Mouse (Mus musculus): ENCODE data around the gene Heatr6.

Heatr6 gene

GRCm38 (mm10) chr11:83753581-83754181, at the start of gene Heatr6:
TSS of gene Heatr6 (plus strand) at chr11:83753696.
- DNase-seq: peak; percentile 91

DNA sequence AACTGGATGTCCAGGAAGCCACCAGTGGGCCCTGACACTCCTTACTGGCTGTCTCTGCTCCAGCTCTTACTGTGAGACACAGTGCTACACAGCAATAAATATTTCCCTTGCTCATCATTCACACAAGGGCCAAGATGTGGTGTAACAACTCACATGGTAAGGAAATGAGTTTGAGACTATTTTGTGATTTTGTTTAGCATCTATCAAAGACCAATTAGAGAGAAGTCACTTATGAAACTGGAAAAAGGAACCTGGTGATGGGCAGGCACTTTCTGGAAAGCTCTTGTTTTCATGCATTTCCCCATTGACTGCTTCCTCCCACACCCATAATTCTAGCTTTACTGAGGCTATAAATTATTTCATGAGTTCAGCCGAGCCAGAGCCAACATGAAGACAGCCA, 49.8 kb upstream of the Heatr6 start, which contains the start of gene Wfdc17:
TSS of gene Wfdc17 (plus strand) at position 287 of the 400 bp plus-strand sequence.
- no peak for DNase-seq

DNA sequence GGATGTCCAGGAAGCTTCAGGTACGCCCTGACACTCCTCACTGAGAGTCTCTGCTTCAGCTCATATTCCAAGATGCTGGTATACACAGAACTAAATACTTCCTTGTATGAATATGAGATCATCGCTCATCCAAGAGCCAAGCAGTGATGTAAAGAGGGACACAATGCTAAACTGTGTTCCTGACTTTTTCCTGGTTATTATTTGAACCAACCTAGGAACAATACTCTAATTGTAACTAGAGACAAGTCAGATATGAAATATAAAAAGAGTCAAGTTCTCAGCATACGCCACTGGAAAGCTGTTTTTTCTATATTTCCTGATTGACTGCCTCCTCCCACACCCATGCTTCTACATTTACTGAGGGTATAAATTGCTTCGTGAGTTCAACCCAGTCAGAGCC, 44.8 kb upstream of the Heatr6 start, which contains the start of gene Wfdc18:
TSS of gene Wfdc18 (plus strand) at position 301 of the 400 bp plus-strand sequence.
- no peak for DNase-seq

DNA sequence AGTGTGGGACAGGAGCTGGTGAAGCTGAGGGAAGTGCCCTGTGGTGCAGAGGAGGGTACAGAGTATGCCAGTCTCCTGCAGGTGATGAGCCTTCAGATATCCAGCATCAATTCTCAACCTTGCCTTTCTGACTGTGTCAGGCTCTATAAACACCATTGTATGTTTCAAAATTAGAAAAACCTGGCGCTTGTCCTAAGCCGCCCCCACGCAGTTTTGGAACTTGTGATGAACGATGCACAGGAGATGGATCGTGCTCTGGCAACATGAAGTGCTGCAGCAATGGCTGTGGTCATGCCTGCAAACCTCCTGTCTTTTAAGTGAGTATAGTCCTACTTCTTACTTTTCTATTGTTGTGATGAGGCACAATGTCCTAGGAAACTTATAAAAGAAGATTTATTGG, 43.8 kb upstream of the Heatr6 start:
- DNase-seq: no peak

GRCm38 (mm10) chr11:83712671-83713070, 40.8 kb upstream of the Heatr6 start:
- DNase-seq: no peak

DNA sequence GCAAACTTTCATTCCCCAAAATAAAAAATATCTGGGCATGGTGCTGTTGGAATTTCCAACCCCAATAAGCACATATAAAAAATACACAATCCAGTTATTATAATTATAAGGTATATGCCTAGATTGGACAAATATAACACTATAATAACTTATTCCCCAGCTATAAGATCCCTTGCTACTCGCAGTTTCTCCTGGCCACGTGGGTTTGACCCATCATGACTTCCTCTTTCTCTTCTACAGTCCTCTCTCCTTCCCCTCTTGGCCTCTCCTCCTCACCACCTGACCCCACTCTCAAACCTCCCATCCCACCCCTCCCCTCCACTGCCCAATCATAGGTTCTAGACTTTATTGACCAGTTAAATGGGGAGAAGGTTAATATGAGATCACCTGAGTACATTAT, 39.6 kb upstream of the Heatr6 start:
- DNase-seq: no peak

- DNase-seq: no peak
Measured at GRCm38 (mm10) chr11:83717042-83717665, 36.3 kb upstream of the Heatr6 start.

DNA sequence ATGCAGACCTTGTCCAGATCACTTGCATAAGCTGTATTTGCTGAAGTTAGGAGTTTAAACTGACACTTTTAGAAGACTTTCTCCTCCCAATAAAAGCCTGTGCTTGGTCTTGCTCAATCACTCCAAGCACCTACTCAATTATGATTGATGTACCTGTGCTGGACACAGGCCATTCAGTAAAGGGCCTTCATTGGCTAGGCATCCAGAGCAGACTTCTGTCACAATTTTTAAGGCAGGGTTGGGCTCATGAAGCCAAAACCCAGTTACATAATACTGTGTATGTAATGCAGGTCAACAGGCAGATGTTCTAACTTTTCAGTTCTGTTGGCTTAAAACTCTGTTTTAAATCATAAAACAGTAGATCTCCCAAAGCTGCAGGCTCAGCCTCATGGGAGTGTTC, 32.7 kb upstream of the Heatr6 start:
- DNase-seq: no peak

DNA sequence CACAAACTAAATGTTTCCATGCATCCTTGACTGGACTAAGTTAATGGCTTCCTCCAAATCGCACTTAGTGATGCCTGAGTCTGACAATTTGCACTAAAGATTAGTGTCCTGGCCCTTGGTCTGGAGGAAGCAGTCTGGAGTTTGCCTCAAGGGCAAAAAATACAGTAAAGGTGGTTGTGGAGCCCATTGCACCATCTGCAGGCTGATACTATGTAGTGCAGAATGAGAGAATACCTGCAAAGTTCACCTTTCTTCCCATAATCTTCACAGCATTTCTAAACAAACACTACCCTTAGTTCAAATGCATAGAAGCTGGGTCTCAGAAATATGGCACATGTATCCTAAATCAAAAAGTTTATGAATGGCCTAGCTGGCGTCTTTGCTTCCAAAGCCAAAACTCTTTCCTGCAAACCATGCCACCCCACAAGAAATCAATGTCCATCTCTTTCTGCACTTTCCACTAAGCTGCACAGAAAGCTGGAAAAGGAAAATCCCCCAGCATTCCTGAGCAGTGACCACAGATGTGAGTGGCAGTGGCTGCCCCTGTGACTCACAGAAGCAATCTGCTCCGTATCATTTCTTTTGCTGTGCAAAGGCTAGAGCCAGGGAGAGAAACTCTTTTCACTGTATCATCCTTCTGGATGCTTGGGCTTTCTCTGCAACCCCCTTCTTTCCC, 24.6 kb upstream of the Heatr6 start:
- DNase-seq: no peak

DNA sequence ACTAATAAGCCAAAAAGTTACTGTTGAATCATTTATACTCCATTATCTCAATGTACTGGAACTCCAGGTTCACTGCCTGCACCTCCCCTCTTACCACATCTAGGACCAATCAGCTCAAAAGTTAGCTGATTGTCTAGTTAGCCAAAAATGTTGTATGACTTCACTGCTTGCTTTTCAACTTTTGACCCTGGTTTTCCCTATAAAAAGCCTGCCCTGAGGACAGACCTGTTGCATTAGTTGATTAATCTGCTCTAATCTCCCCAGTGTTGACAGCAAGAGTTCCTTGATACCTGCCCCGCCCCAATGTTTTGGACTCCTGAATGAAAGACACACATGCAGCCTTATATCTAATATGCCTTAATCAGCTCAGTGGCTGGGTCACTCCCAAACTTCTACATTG, 22.4 kb upstream of the Heatr6 start:
- DNase-seq: no peak

DNA sequence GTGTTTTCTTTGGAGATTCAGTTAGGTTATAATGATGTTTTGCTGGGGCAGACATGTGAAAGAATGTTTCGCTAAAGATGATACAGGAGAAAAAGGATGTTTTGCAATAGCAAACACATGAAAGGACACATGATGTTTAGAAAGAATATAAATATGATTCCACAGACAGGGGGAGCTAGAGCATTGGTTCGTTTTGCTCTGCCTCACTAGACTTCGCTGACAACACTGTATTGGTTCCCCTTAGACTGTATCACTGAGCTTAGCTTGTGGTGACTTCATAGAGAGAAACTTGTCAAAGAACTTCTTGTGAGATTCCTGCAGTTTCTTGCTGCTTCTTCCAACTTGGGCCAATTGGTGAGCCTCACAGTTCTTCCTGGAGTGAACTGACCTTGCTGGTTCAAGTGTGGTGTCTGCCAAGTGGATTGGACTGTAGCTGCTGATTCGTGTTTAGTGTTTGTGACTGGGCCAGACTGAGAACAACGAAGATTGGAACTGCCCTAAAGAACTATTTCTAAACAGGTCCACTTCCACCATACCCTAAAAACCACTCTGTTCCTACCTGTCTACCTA, 20.3 kb upstream of the Heatr6 start:
- no peak for DNase-seq

- no peak for DNase-seq
Measured at GRCm38 (mm10) chr11:83734215-83734614, 19.3 kb upstream of the Heatr6 start.

- no peak for DNase-seq
Measured at GRCm38 (mm10) chr11:83735881-83736280, 17.6 kb upstream of the Heatr6 start.

DNA sequence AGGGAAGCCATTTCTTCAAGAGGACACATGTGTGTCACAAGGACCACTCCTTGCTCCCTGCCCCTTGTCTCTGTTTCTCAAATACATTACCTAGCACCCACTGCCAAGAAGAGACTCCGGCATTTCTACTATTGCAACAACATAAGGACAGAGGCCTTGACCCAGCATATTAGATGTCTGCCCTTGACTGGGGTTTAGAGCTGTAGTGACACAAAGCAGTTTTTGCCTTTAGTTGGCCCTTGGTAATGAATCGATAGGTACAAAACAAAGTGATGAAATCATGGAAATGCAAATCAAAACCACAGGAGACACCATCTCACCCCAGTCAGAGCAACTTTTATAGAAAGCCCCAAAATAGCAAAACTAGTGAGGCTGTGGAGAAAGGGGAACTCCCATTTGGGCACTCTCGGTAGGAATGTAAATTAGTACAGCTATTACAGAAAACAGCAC, 16.4 kb upstream of the Heatr6 start:
- DNase-seq: no peak

GRCm38 (mm10) chr11:83739241-83739640, 14.3 kb upstream of the Heatr6 start:
- peak; percentile 78 for DNase-seq

DNA sequence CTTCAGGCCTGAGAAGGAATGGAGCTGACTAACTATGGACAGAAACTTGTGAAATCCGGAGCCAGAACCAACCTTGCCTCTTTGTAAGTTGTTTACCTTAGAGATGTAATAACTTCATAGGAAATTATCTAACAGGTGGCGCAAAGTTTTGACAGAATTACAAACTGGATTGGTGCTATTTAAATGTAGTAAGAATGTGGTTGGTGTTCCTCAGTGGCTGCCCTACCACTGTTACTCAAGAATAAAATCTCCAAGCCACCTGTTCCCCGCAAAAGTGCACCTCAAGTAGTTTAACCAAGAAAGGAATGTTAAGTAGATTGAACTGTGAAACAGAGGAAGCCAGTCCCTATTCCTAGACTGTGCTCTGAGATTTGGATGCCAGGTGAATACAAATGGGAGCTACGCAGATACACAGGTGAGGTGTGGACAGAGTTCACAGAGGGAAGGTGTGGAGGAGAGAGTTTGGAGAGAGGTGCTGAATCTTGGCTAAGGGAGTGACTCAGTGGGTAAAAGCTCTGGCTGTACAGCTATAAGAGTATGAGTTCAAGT, 13.0 kb upstream of the Heatr6 start:
- DNase-seq: no peak

DNA sequence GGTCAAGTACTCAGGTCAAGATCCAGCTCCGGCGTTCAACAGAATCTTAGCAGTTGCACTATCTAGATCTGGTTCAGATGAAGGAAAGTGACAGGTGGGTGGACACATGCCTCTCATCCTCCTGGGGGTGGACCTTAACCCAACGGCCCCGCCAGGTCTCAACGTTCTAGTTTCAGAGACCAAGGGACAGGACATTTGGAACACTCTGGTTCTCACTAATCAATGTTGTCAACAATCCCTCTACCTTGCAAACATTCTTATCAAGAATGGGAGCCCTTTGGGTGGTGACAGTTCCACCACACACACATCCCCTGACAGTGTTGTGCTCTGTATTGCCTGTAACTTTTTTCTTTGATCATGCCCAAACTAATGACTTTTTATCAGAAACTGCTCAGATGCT, 11.7 kb upstream of the Heatr6 start:
- no peak for DNase-seq

- DNase-seq: peak; percentile 5
Measured at GRCm38 (mm10) chr11:83742731-83743355, 10.7 kb upstream of the Heatr6 start.

DNA sequence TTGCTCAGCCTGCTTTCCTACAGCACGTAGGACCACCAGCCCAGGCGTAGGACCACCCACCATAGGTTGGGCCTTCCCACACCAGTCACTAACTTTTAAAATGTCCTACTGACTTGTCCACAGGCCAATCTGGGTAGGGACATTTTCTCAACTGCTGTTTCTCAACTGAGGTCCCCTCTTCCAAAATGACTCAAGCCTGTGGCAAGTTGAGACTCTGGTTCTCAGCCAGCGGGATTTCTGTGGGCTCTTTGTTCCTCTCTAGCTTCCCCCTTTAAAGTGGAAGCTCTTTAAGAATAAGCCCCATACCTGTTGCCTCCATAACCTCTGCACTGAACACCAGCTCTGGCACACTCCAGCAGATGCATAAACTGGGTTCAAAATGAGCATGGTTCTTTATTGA, 10.0 kb upstream of the Heatr6 start:
- no peak for DNase-seq

GRCm38 (mm10) chr11:83746152-83746551, 7.3 kb upstream of the Heatr6 start:
- DNase-seq: no peak

GRCm38 (mm10) chr11:83746681-83747080, 6.8 kb upstream of the Heatr6 start, which contains the start of gene Wfdc21:
TSS of gene Wfdc21 (plus strand) at chr11:83746940.
- DNase-seq: no peak

GRCm38 (mm10) chr11:83747376-83748265, 5.9 kb upstream of the Heatr6 start:
- DNase-seq: no peak
